Mouse (Mus musculus) small intestine, adult 2 months (tissue): ENCODE results near the gene 6430548M08Rik.

Source experiments
- CTCF ChIP-seq: fragments of 200-500 bp; IDR thresholded peaks from 2 replicates; pipeline ENCODE4 v1.5.1; 2012; ENCODE audit warnings: low read depth, mild to moderate bottlenecking, control low read depth, inconsistent platforms, low read length, moderate library complexity, mixed read lengths; ENCODE audit not compliant: insufficient replicate concordance, insufficient read length; ENCODE audit errors: extremely low read depth
- POLR2A ChIP-seq: fragments of 200-500 bp; IDR thresholded peaks from 2 replicates; pipeline ENCODE4 v1.6.1; 2012; ENCODE audit warnings: low read depth, mild to moderate bottlenecking, control low read depth, inconsistent platforms, low read length, moderate library complexity

GRCm38 (mm10) chr8:120072259-120072658 lies 41.7 kb upstream of the 6430548M08Rik start:
- TF ChIP-seq CTCF (no peak), POLR2A (no peak)
